Comparison of ENCODE assay signal across 9 mouse cellular contexts in the genomic region with DNA sequence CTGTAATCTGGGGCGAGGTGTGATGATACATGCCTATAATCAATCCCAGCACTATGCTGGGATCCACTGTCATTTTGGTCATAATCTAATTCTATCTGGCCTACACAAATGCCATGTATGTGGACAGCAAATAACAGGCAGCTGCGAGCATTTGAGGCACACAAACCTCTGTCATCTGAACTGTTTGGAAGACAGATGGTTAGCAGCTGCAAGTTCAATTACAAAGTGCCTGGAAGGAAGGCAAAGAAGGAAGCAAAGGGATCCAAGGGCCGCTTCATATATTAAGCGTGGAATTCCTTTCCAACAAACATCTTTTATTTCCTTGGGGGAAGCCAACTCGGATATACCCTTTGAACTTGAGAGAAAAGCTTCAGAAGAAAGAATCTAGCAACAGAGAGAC. TPM values are rescaled to one million over a fixed set of nuclear protein-coding genes. Genes with fewer than 3 reads are reported as not detected.
DNase-seq lines count a peak whose midpoint lies in the region; ATAC-seq and TF ChIP-seq lines count a peak whose summit lies in the region.
"Had no signal": no experiment of that assay in that cellular context is flagged by ENCODE, and none has a peak within 500 bp of the region (broad histone marks: within the 10 kb centered on the region; RNA-seq: fewer than 3 reads in every experiment).

No protein-coding gene starts in this region.

- H3K36me3 ChIP-seq in lung, embryonic 14.5 days (ENCODE audit: insufficient read depth) = no peaks in the 10 kb centered on the region
- no peaks in the 10 kb centered on the region for H3K36me3 ChIP-seq in intestine, embryonic 16.5 days (ENCODE audit: control insufficient read depth, insufficient read depth, low read length)

- no peak for TF ChIP-seq POLR2A in olfactory bulb, adult 2 months (IDR thresholded peaks at IDR 0.05; ENCODE audit: insufficient read depth, low read depth, low read length)

- no peak overlapping the region for H3K9ac ChIP-seq in lung, embryonic 14.5 days
- no peak overlapping the region for H3K9ac ChIP-seq in intestine, embryonic 16.5 days (ENCODE audit: low read depth, low read length)

- peak; percentile 87 for ATAC-seq in lung, embryonic 14.5 days (ENCODE audit: insufficient read depth)
- no peak for ATAC-seq in intestine, embryonic 16.5 days
- no peak for ATAC-seq in monocyte, adult 5-6 weeks (replicated peaks; ENCODE audit: insufficient number of reproducible peaks, low FRiP score, low TSS enrichment, poor library complexity, severe bottlenecking)

- TF ChIP-seq CTCF in gastrocnemius, adult 2 months (IDR thresholded peaks at IDR 0.05) = no peak
- TF ChIP-seq CTCF in lung, embryonic 14.5 days (IDR thresholded peaks at IDR 0.05; ENCODE audit: low read depth) = no peak
- TF ChIP-seq CTCF in olfactory bulb, adult 2 months (IDR thresholded peaks at IDR 0.05; ENCODE audit: insufficient read depth, low read depth, low read length) = no peak

- no peaks in the 10 kb centered on the region for H3K27me3 ChIP-seq in lung, embryonic 14.5 days (ENCODE audit: insufficient read depth, low read length)
- no peaks in the 10 kb centered on the region for H3K27me3 ChIP-seq in intestine, embryonic 16.5 days (replicated peaks; ENCODE audit: control insufficient read depth, insufficient read depth, low read length)
- H3K27me3 ChIP-seq: megakaryocyte, embryonic 14.5 days had no signal

- H3K27ac ChIP-seq in gastrocnemius, adult 2 months = peak overlapping the region; percentile 48
- H3K27ac ChIP-seq in lung, embryonic 14.5 days (ENCODE audit: low read depth) = peak overlapping the region; percentile 89
- 0 out of 2 replicates have a peak overlapping the region, but pooled peaks have one; percentile 49 for H3K27ac ChIP-seq in intestine, embryonic 16.5 days (ENCODE audit: low read length)
- H3K27ac ChIP-seq in olfactory bulb, adult 2 months (ENCODE audit: insufficient read depth, low read depth, low read length) = peak overlapping the region; percentile 94

- WGBS in lung, embryonic 14.5 days = 33% methylated on average over 5 of the region's 5 CpGs
- WGBS in intestine, embryonic 16.5 days = 43% methylated on average over 5 of the region's 5 CpGs
- 48% methylated on average over 5 of the region's 5 CpGs for WGBS in olfactory bulb, adult 2 months

- no peak overlapping the region for H3K4me3 ChIP-seq in gastrocnemius, adult 2 months
- H3K4me3 ChIP-seq in lung, embryonic 14.5 days (ENCODE audit: low read depth, low read length) = no peak overlapping the region
- no peak overlapping the region for H3K4me3 ChIP-seq in intestine, embryonic 16.5 days (ENCODE audit: low read length)
- H3K4me3 ChIP-seq in olfactory bulb, adult 2 months (ENCODE audit: insufficient read depth, low read depth, low read length) = no peak overlapping the region
- H3K4me3 ChIP-seq: megakaryocyte, embryonic 14.5 days had no signal

- H3K9me3 ChIP-seq in lung, embryonic 14.5 days (ENCODE audit: low read depth, low read length) = no peaks in the 10 kb centered on the region
- H3K9me3 ChIP-seq in intestine, embryonic 16.5 days (ENCODE audit: control insufficient read depth, low read length) = no peaks in the 10 kb centered on the region
- H3K9me3 ChIP-seq: megakaryocyte, embryonic 14.5 days had no signal

- H3K4me2 ChIP-seq in lung, embryonic 14.5 days = 0 out of 2 replicates have a peak overlapping the region, but pooled peaks have one; percentile 39
- H3K4me2 ChIP-seq in intestine, embryonic 16.5 days (ENCODE audit: low read depth, low read length) = no peak overlapping the region

- no peak for DNase-seq in gastrocnemius, adult 2 months
- no peak for DNase-seq in gastrocnemius, postnatal 36 days
- peak; percentile 94 for DNase-seq in lung, embryonic 14.5 days
- DNase-seq in lung, postnatal 14 days = no peak
- no peak for DNase-seq in urinary bladder, postnatal 14 days (ENCODE audit: low spot score)

- H3K4me1 ChIP-seq in lung, embryonic 14.5 days (ENCODE audit: insufficient read depth) = peaks cover 20% of the 10 kb centered on the region
- peaks cover 24% of the 10 kb centered on the region for H3K4me1 ChIP-seq in intestine, embryonic 16.5 days (ENCODE audit: control insufficient read depth, insufficient read depth, low read length)
- H3K4me1 ChIP-seq in olfactory bulb, adult 2 months (ENCODE audit: control insufficient read depth, insufficient read depth, low read length) = peaks cover 26% of the 10 kb centered on the region

- intact Hi-C loops in gastrocnemius, adult 2 months (cut with DNase I) = no loop called here
- intact Hi-C loops in gastrocnemius, postnatal 36 days (cut with DNase I) = no loop called here

RNA-seq across cellular contexts. Expression of a gene that starts 1.3 kb away (rescaled TPM):
- total RNA-seq in gastrocnemius, adult 2 months (2021) = 1 to 10 TPM; 1.3 to 1.9 TPM
- 1 to 10 TPM; 1.3 to 2.2 TPM for total RNA-seq in gastrocnemius, postnatal 36 days (2021)
- polyA plus RNA-seq in lung, embryonic 14.5 days (2014; fragmentation: Nextera tagmentation; extraction: Ambion mirVana) = 2.7 and 3.6 TPM in 2 replicates
- polyA plus RNA-seq in intestine, embryonic 16.5 days (2015; fragmentation: Nextera tagmentation; extraction: Ambion mirVana) = 1.8 and 2.4 TPM in 2 replicates
- polyA plus RNA-seq in olfactory bulb, adult 2 months (2012; ENCODE audit: insufficient read depth, insufficient read length, low replicate concordance, missing spikeins) = not detected in 2 replicates
- total RNA-seq in monocyte, adult 5-6 weeks (2017) = 0.53 to 1.8 TPM (median 1.6 TPM) in 3 replicates

RNA-seq across cellular contexts. Expression of a gene that starts 19.8 kb away (rescaled TPM):
- total RNA-seq in gastrocnemius, adult 2 months (2021) = 10 to 100 TPM; 52.8 to 55.7 TPM
- total RNA-seq in gastrocnemius, postnatal 36 days (2021) = 10 to 100 TPM; 48.1 to 50.7 TPM
- 69.2 and 71.2 TPM in 2 replicates for polyA plus RNA-seq in lung, embryonic 14.5 days (2014; fragmentation: Nextera tagmentation; extraction: Ambion mirVana)
- 97.4 and 104 TPM in 2 replicates for polyA plus RNA-seq in intestine, embryonic 16.5 days (2015; fragmentation: Nextera tagmentation; extraction: Ambion mirVana)
- polyA plus RNA-seq in olfactory bulb, adult 2 months (2012; ENCODE audit: insufficient read depth, insufficient read length, low replicate concordance, missing spikeins) = 126 and 566 TPM in 2 replicates
- total RNA-seq in monocyte, adult 5-6 weeks (2017) = 168 to 200 TPM (median 191 TPM) in 3 replicates

RNA-seq across cellular contexts. Expression of a gene that starts 47.7 kb away (rescaled TPM):
- total RNA-seq in gastrocnemius, adult 2 months (2021) = 10 to 100 TPM in 1 of 2 experiments, 1 to 10 TPM in 1; 7.9 to 10.3 TPM
- 10 to 100 TPM in 1 of 2 experiments, 1 to 10 TPM in 1; 7.1 to 11.0 TPM for total RNA-seq in gastrocnemius, postnatal 36 days (2021)
- polyA plus RNA-seq in lung, embryonic 14.5 days (2014; fragmentation: Nextera tagmentation; extraction: Ambion mirVana) = 281 and 288 TPM in 2 replicates
- polyA plus RNA-seq in intestine, embryonic 16.5 days (2015; fragmentation: Nextera tagmentation; extraction: Ambion mirVana) = 129 and 142 TPM in 2 replicates
- polyA plus RNA-seq in olfactory bulb, adult 2 months (2012; ENCODE audit: insufficient read depth, insufficient read length, low replicate concordance, missing spikeins) = not detected in 2 replicates
- total RNA-seq in monocyte, adult 5-6 weeks (2017) = 32.7 to 41.8 TPM (median 36.0 TPM) in 3 replicates

RNA-seq across cellular contexts. Expression of a gene that starts 54.6 kb away (rescaled TPM):
- 10 to 100 TPM; 19.3 to 24.4 TPM for total RNA-seq in gastrocnemius, adult 2 months (2021)
- 10 to 100 TPM; 17.7 to 18.9 TPM for total RNA-seq in gastrocnemius, postnatal 36 days (2021)
- 23.2 and 24.7 TPM in 2 replicates for polyA plus RNA-seq in lung, embryonic 14.5 days (2014; fragmentation: Nextera tagmentation; extraction: Ambion mirVana)
- polyA plus RNA-seq in intestine, embryonic 16.5 days (2015; fragmentation: Nextera tagmentation; extraction: Ambion mirVana) = 36.2 and 36.5 TPM in 2 replicates
- not detected in 2 replicates for polyA plus RNA-seq in olfactory bulb, adult 2 months (2012; ENCODE audit: insufficient read depth, insufficient read length, low replicate concordance, missing spikeins)
- 54.0 to 73.0 TPM (median 66.9 TPM) in 3 replicates for total RNA-seq in monocyte, adult 5-6 weeks (2017)
